Mouse (Mus musculus): Measurements from ENCODE around the gene Xirp1.

GRCm38 (mm10) chr9:120012781-120013180 lies 10.6 kb downstream of the Xirp1 start:
- TF ChIP-seq CTCF (IDR thresholded peaks at IDR 0.05 in 2 of 3, conservative IDR thresholded peaks at IDR 0.05 in 1 of 3; ENCODE audit: control insufficient read depth in 1 of 3, insufficient read depth in 1 of 3, low read depth in 2 of 3, low read length in 3 of 3, poor library complexity in 1 of 3, severe bottlenecking in 1 of 3) (no peak), E2F4 (IDR thresholded peaks at IDR 0.05; ENCODE audit: borderline replicate concordance, low read depth, low read length) (no peak), MAFK (IDR thresholded peaks at IDR 0.05; ENCODE audit: borderline replicate concordance, low read depth, low read length) (no peak), EP300 (IDR thresholded peaks at IDR 0.05; ENCODE audit: low read depth in 1 of 2, low read length in 2 of 2) (no peak), POLR2A (IDR thresholded peaks at IDR 0.05; ENCODE audit: control insufficient read depth in 1 of 2, insufficient read depth in 1 of 2, low read depth in 1 of 2, low read length in 2 of 2, poor library complexity in 1 of 2) (no peak), TCF12 (IDR thresholded peaks at IDR 0.05; ENCODE audit: low read depth, low read length) (no peak), ETS1 (IDR thresholded peaks at IDR 0.05; ENCODE audit: low read depth, low read length) (no peak), RAD21 (IDR thresholded peaks at IDR 0.05; ENCODE audit: low read depth, low read length) (no peak), USF1 (IDR thresholded peaks at IDR 0.05; ENCODE audit: low read depth, low read length) (no peak), KAT2A (conservative IDR thresholded peaks at IDR 0.05; ENCODE audit: low read depth, low read length) (no peak)
